Mouse (Mus musculus): Measurements from ENCODE around the gene Dynll1.

DNA sequence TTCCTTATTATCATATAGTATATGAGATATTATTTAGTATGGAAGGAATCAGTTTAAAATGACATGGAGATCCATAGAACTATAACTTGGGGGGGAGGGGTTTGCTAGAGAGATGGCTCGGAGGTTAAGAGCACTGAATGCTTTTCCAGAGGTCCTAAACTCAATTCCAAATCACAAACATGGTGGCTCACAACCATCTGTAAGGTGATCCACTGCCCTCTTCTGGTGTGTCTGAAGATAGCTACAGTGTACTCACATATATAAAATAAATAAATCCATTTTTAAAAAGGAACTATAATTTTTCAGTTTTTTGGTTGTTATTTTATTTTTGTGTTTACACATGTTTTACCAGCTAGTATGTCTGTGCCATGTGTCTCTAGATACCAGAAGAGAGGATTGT is 26.4 kb downstream of the Dynll1 start:
- TF ChIP-seq TAL1 (IDR thresholded peaks at IDR 0.05; ENCODE audit: low read length) (no peak), GATA1 (IDR thresholded peaks at IDR 0.05; ENCODE audit: low read length) (no peak)
